Mouse (Mus musculus) C2C12 (cell line): ENCODE results near the gene Olfr1274-ps.
"Not testable (repeated sequence)": the region's sequence is repeated elsewhere in the genome, so short reads cannot be mapped to it uniquely, and the experiment has no call there.

ENCODE experiments used
- CTCF ChIP-seq: IDR thresholded peaks from one replicate; pipeline ENCODE4 v1.5.1; 2011; ENCODE audit not compliant: control insufficient read depth, insufficient read depth, insufficient read length
- MYOD1 ChIP-seq: IDR thresholded peaks from one replicate; pipeline ENCODE4 v1.6.1; 2011; ENCODE audit warnings: low read depth; ENCODE audit not compliant: control insufficient read depth, insufficient read length

GRCm38 (mm10) chr2:90441811-90442210 is 43.3 kb downstream of the Olfr1274-ps start:
- not testable (repeated sequence) for TF ChIP-seq CTCF, MYOD1
